Comparison of ENCODE assay signal across 19 mouse cellular contexts in genomic region chr13:44413305-44413704, GRCm38 (mm10).
"Had no signal": no experiment of that assay in that cellular context is flagged by ENCODE, and none has a peak within 500 bp of the region (broad histone marks: within the 10 kb centered on the region; RNA-seq: fewer than 3 reads in every experiment).

No protein-coding gene starts in this region.

- H3K4me3 ChIP-seq: lung, embryonic 15.5 days; megakaryocyte, embryonic 14.5 days; midbrain, embryonic 13.5 days; midbrain, embryonic 15.5 days; neural tube, embryonic 12.5 days; stomach, embryonic 15.5 days had no signal

- DNase-seq: liver, postnatal 0 days; lung, adult 2 months; lung, postnatal 14 days; lung, postnatal 36 days; right cerebral cortex, postnatal 14 days; right cerebral cortex, postnatal 4 days; thymus, adult 2 months; thymus, postnatal 25 days; thymus, postnatal 4 days had no signal

- ATAC-seq: liver, postnatal 0 days; lung, postnatal 0 days; midbrain, embryonic 13.5 days; midbrain, embryonic 15.5 days had no signal

- H3K27me3 ChIP-seq: lung, embryonic 15.5 days; megakaryocyte, embryonic 14.5 days; midbrain, embryonic 13.5 days; midbrain, embryonic 15.5 days; neural tube, embryonic 12.5 days; stomach, embryonic 15.5 days had no signal

- H3K4me2 ChIP-seq: lung, embryonic 15.5 days; midbrain, embryonic 11.5 days; midbrain, embryonic 13.5 days; midbrain, embryonic 15.5 days; neural tube, embryonic 12.5 days; stomach, embryonic 15.5 days had no signal

- H3K36me3 ChIP-seq: lung, embryonic 15.5 days; midbrain, embryonic 13.5 days; midbrain, embryonic 15.5 days; neural tube, embryonic 12.5 days; stomach, embryonic 15.5 days had no signal

- H3K9ac ChIP-seq: liver, postnatal 0 days; lung, embryonic 15.5 days; midbrain, embryonic 13.5 days; midbrain, embryonic 15.5 days; neural tube, embryonic 12.5 days; stomach, embryonic 15.5 days had no signal

- H3K27ac ChIP-seq: lung, embryonic 15.5 days; macrophage; midbrain, embryonic 13.5 days; midbrain, embryonic 15.5 days; neural tube, embryonic 12.5 days; stomach, embryonic 15.5 days; stomach, postnatal 0 days had no signal

- H3K9me3 ChIP-seq: lung, embryonic 15.5 days; midbrain, embryonic 13.5 days; midbrain, embryonic 15.5 days; stomach, embryonic 15.5 days had no signal
